Mouse (Mus musculus) lung, adult 2 months (tissue): Measurements from ENCODE around the gene Stt3b. TPM values are rescaled to one million over a fixed set of nuclear protein-coding genes. Genes with fewer than 3 reads are reported as not detected.

Experiments
- DNase-seq: peaks from one replicate; pipeline ENCODE4 v3.0.0; 2022
- H3K4me1 ChIP-seq: fragments of 200-500 bp; 2 replicates; pipeline ENCODE4 v1.6.1; 2011; ENCODE audit warnings: low read length; ENCODE audit not compliant: control insufficient read depth, insufficient read depth
- H3K4me3 ChIP-seq: fragments of 200-500 bp; replicated peaks from 2 replicates; pipeline ENCODE3; 2011; ENCODE audit warnings: low read depth, mild to moderate bottlenecking, control low read depth, low read length; ENCODE audit errors: extremely low read depth
- CTCF ChIP-seq: fragments of 200-500 bp; IDR thresholded peaks from 2 replicates; pipeline ENCODE4 v1.5.1; 2011; ENCODE audit warnings: mild to moderate bottlenecking, low read length, control low read depth; ENCODE audit not compliant: insufficient read depth
- POLR2A ChIP-seq: fragments of 200-500 bp; IDR thresholded peaks from 2 replicates; pipeline ENCODE4 v1.6.1; 2011; ENCODE audit warnings: low read depth, mild to moderate bottlenecking, control low read depth, low read length, borderline replicate concordance; ENCODE audit errors: extremely low read depth
- WGBS: fragments of 180-500 bp; shearing (Covaris S2); methylation state at CpG from one replicate; pipeline ENCODE4 v1.1.7; 2018; 5-methylcytosine and 5-hydroxymethylcytosine counted together
- polyA plus RNA-seq: library from polyadenylated mRNA; depleted of rRNA; stranded (reverse); fragments of >200 nt; gene quantifications from 2 replicates; pipeline ENCODE4 v1.2.3, GENCODE M21; 2012; rRNA removed

The Stt3b gene
- polyA plus RNA-seq, result 50.4 and 61.7 TPM in 2 replicates

DNA sequence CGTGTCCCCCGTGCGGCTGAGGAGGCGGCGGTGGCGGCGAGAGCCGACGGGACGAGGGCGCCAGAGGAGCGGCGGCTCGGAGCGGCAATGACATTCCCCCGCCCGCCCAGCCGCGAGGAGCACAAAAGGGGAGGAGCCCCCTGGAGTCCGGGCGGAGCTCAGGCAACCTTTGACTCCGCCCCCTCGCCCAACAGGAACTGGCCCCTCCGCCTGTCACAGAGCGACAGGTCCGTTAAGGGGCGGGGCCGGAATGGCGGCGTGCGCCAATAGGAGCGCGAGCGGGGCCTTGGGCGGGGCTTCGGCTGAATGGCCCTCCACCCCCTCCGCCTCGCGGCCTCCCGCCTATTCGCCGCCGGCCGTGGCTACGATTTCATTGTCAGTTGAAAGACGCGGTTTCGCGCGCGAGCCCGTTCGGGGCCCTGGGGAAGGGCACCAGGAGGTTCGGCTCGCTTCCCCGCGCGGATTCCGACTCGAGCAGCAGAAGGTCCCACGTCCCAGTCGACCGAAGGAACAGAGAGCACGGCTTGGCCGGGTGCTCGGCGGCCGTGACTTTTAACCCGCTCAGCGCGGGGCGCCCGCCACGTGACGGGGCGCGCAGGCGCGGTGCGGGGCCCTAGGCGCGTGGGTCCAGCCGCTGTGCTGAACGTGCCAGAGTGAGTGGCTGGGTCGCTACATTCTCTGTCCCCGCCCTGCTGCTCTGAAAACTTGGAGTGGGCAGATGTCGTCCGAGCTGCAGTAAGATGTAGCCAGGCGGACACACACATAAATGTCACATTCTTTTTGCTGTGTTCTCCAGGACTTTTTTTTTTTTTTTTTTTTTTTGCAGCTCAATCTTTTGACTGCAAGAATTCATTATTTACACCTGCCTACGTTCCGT lies at the start of gene Stt3b:
TSS of gene Stt3b (minus strand) at position 76 of the 877 bp plus-strand sequence.
- Histone ChIP-seq H3K4me3 (peak within 1 kb of the TSS; percentile 87), H3K4me1 (peaks cover 7% of the 10 kb centered on the region; the same call in 1 of the 2 replicates)
- TF ChIP-seq POLR2A, result peak; percentile 30; the same call in 1 of the 2 replicates
- no peak for TF ChIP-seq CTCF
- DNase-seq, result peak; percentile 100
- WGBS, result under 1% methylated on average over 90 of the region's 91 CpGs

- no peak for DNase-seq
- 96% methylated on average over 2 of the region's 2 CpGs for WGBS
- Histone ChIP-seq H3K4me1 (peaks cover 2% of the 10 kb centered on the region; the same call in 1 of the 2 replicates), H3K4me3 (no peak overlapping the region)
- TF ChIP-seq CTCF (no peak), POLR2A (no peak)
Observed at GRCm38 (mm10) chr9:115358421-115358820, 48.2 kb upstream of the Stt3b start.

- WGBS, result 93% methylated on average over 1 of the region's 1 CpGs
- TF ChIP-seq POLR2A, result no peak
- no peak for TF ChIP-seq CTCF
Observed at GRCm38 (mm10) chr9:115357996-115358395, 47.8 kb upstream of the Stt3b start.

GRCm38 (mm10) chr9:115356731-115357458 lies 46.7 kb upstream of the Stt3b start:
- no peak for TF ChIP-seq POLR2A
- TF ChIP-seq CTCF, result no peak
- DNase-seq, result peak; percentile 13
- no peak overlapping the region for H3K4me3 ChIP-seq
- H3K4me1 ChIP-seq, result no peaks in the 10 kb centered on the region
- 69% methylated on average over 19 of the region's 19 CpGs for WGBS

More at GRCm38 (mm10) chr9:115357996-115358395, 47.8 kb upstream of the Stt3b start:
- DNase-seq, result no peak
- H3K4me3 ChIP-seq, result no peak overlapping the region
- no peaks in the 10 kb centered on the region for H3K4me1 ChIP-seq

DNA sequence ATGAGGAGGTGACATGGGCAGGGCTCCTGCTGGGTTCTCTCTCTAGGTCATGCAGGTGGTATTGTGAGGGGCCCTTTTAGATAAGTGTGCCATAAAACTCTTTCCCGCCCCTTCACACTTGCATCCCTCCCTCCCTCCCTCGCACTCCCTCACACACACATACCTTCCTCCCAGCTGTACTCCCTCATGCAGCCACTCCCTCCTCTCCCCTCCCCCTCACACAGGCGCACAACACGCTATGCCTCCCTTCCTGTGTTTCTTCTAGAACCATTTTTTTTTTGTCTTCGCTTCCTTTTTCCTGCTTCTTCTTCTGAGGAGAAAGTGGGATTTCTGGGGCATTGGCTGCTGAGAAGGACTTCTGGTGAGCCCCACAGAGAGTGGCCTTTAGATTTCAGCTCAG lies 45.8 kb upstream of the Stt3b start:
- H3K4me1 ChIP-seq, result no peaks in the 10 kb centered on the region
- no peak for TF ChIP-seq POLR2A
- TF ChIP-seq CTCF, result no peak
- no peak for DNase-seq
- 43% methylated on average over 5 of the region's 5 CpGs for WGBS
- H3K4me3 ChIP-seq, result no peak overlapping the region

DNA sequence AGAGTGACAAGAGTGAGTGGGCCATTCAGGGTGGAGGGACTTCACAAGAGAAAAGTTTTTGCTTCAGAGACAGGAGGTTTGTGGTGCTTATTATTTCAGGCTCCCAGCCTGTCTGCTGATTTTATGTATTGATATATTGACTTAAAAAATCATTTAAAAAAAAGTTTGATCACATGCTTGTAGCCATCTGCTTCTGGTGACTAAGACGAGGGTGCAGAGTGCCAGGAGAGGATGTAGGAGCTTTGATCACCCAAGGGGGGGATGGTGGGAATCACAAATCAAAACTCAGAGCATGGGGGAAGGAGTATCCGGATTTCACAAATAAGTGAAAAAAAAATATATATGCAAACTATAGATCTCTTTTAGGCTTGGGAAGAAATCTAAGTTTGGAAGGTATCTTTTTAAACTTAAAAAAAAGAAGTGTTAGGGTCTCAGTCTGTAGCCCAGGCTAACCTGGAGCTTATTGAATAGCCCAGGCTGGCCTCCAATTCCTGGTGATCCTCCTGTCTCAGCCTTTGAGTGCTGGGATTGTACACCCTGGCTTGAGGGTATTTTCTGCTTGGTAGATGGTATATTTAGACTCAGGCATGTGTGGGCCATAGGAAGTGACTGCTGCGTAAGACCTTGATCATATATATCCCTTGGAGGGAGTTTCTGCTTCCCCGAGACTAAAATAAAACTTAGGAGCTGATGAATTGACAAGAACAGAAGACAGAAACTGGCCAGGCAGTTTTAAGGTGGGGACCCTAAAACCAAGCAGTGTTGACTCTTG lies 39.7 kb upstream of the Stt3b start:
- H3K4me1 ChIP-seq, result no peaks in the 10 kb centered on the region
- no peak for TF ChIP-seq POLR2A
- TF ChIP-seq CTCF, result no peak
- H3K4me3 ChIP-seq, result no peak overlapping the region
- no peak for DNase-seq
- WGBS, result 83% methylated on average over 4 of the region's 4 CpGs

DNA sequence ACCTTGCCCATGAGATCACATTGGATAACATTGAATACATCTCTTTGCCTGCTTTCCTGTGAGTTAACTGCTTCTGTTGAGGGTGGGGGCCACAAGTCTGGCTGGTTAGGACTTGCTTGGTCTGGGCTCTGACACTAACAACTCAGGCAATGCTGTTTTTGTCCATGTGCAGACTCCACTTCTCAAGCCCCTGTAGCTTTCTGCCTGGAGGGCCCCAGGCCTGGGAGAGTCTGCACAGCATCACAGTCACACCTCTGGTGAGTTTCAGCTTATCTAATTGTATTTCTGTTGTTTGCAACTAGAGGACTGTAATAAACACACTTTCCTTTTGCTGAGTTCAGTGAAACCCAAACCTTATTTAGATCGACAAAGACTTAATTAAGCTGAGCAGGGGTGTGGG lies 38.9 kb upstream of the Stt3b start:
- H3K4me1 ChIP-seq, result no peaks in the 10 kb centered on the region
- no peak overlapping the region for H3K4me3 ChIP-seq
- 69% methylated on average over 1 of the region's 1 CpGs for WGBS
- TF ChIP-seq POLR2A, result no peak
- TF ChIP-seq CTCF, result no peak
- DNase-seq, result no peak

GRCm38 (mm10) chr9:115344930-115345329 lies 34.7 kb upstream of the Stt3b start:
- no peak for TF ChIP-seq CTCF
- no peak for TF ChIP-seq POLR2A
- WGBS, result 88% methylated on average over 3 of the region's 3 CpGs
- Histone ChIP-seq H3K4me3 (no peak overlapping the region), H3K4me1 (no peaks in the 10 kb centered on the region; the same call in 1 of the 2 replicates)
- DNase-seq, result no peak

DNA sequence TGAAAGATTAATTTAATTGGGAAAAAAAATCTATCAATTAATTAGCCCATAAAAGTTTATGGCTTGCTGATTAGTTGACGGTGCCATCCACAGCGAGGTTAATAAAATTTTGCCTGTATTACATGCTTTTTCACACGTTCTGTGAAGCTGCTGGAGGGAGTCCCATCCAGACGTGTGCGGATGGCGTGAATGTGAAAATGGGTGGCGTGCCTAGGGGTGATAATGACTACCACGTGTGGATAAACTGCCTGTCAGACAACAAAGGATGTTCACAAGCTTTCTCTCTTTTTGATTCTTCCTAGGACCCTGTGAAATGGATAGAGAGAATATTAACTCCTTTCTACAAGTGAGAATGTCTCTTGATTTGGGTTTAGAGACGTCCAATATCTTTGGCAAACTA lies 31.4 kb upstream of the Stt3b start:
- DNase-seq, result no peak
- no peaks in the 10 kb centered on the region; the same call in 1 of the 2 replicates for H3K4me1 ChIP-seq
- no peak for TF ChIP-seq CTCF
- TF ChIP-seq POLR2A, result no peak
- 91% methylated on average over 9 of the region's 9 CpGs for WGBS
- H3K4me3 ChIP-seq, result no peak overlapping the region

DNA sequence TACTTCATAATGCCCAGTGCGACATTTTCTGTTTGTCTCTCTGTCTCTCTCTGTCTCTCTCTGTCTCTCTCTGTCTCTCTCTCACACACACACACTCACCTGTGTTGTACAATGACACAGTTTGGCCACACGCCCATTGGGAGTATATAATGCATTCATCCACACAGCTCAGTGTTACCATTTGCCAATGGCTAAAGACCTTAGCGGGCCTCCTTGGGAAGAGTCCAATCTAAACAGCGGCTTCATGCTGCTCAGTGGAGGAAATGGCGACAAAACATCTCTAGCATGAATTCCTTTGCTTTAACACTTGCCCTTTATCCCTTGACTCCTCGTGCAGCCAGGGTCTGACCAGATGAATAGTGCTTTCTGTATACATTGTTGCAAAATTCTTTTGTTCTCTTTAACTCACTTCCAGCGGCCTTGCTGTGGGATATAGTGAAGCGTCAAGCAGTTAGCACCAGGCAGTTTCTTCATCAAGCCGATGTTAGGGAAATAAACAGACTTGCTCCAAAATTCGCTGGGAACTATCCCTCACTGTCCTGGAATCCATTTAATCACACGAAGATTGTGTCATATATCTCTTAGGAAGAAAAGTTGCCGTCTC lies 30.1 kb upstream of the Stt3b start:
- no peak for DNase-seq
- 45% methylated on average over 12 of the region's 12 CpGs for WGBS
- TF ChIP-seq POLR2A (no peak), CTCF (no peak)
- Histone ChIP-seq H3K4me3 (no peak overlapping the region), H3K4me1 (no peaks in the 10 kb centered on the region; the same call in 1 of the 2 replicates)
